Mouse (Mus musculus) MEL (cell line): ENCODE measurements around the gene Dph3. TPM values are rescaled to one million over a fixed set of nuclear protein-coding genes. Genes with fewer than 3 reads are reported as not detected.

Experiments used
- DNase-seq: peaks from one replicate; pipeline ENCODE4 v3.0.0; 2011; ENCODE audit warnings: low read depth, low spot score
- H3K27ac ChIP-seq: 2 replicates; pipeline ENCODE4 v1.5.1; 2012; ENCODE audit warnings: low read depth, mild to moderate bottlenecking, control low read depth, low read length, moderate library complexity; ENCODE audit not compliant: control insufficient read depth
- H3K27me3 ChIP-seq, 2 experiments: fragments of 150-350 bp in 1 of 2; sonication (generic) in 1 of 2; 2 replicates each; pipeline ENCODE4 v1.6.1; 2012; ENCODE audit warnings: low read length in 2 of 2, mild to moderate bottlenecking in 2 of 2, improper control_type of control experiment in 1 of 2, moderate library complexity in 1 of 2; ENCODE audit not compliant: insufficient read depth in 2 of 2, control insufficient read depth in 1 of 2
- H3K36me3 ChIP-seq, 2 experiments: 2 replicates each; pipeline ENCODE4 v1.6.1; 2012 to 2014; ENCODE audit warnings: low read length in 2 of 2, improper control_type of control experiment in 1 of 2, inconsistent platforms in 1 of 2, mild to moderate bottlenecking in 1 of 2; ENCODE audit not compliant: insufficient read depth in 2 of 2, control insufficient read depth in 1 of 2
- H3K4me1 ChIP-seq, 2 experiments: fragments of 150-350 bp in 1 of 2; sonication (generic) in 1 of 2; 2 replicates each; pipeline ENCODE4 v1.6.1; 2012; ENCODE audit warnings: low read length in 2 of 2, improper control_type of control experiment in 1 of 2, mild to moderate bottlenecking in 1 of 2; ENCODE audit not compliant: insufficient read depth in 2 of 2, control insufficient read depth in 1 of 2
- H3K4me3 ChIP-seq, 2 experiments: fragments of 150-350 bp in 1 of 2; sonication (generic) in 1 of 2; 2 replicates each; pipeline ENCODE4 v1.5.1; 2012; ENCODE audit warnings: low read depth in 2 of 2, low read length in 2 of 2, mild to moderate bottlenecking in 2 of 2, moderate library complexity in 2 of 2, control low read depth in 1 of 2, improper control_type of control experiment in 1 of 2; ENCODE audit not compliant: control insufficient read depth in 1 of 2, insufficient read depth in 1 of 2
- H3K79me2 ChIP-seq: 2 replicates; pipeline ENCODE4 v1.6.1; 2012; ENCODE audit warnings: mild to moderate bottlenecking, low read length, moderate library complexity; ENCODE audit not compliant: control insufficient read depth, poor library complexity, insufficient read depth
- H3K9ac ChIP-seq: 2 replicates; pipeline ENCODE4 v1.6.1; 2012; ENCODE audit warnings: low read depth, mild to moderate bottlenecking, control low read depth, low read length, moderate library complexity; ENCODE audit not compliant: control insufficient read depth, poor library complexity, severe bottlenecking
- H3K9me3 ChIP-seq: fragments of 150-350 bp; sonication (generic); replicated peaks from 2 replicates; pipeline ENCODE4 v1.6.1; 2012; ENCODE audit warnings: mild to moderate bottlenecking, low read length, improper control_type of control experiment, moderate library complexity; ENCODE audit not compliant: insufficient read depth
- CHD2 ChIP-seq: IDR thresholded peaks from 2 replicates; pipeline ENCODE4 v1.6.1; 2011; ENCODE audit warnings: low read length, improper control_type of control experiment
- CTCF ChIP-seq, 3 experiments: IDR thresholded peaks in 2 of 3; conservative IDR thresholded peaks in 1 of 3; 2 replicates each; pipeline ENCODE4 v1.5.1; 2011 to 2012; ENCODE audit warnings: low read length in 3 of 3, low read depth in 2 of 3, mild to moderate bottlenecking in 2 of 3, improper control_type of control experiment in 1 of 3, inconsistent platforms in 1 of 3, mixed read lengths in 1 of 3, moderate library complexity in 1 of 3; ENCODE audit not compliant: control insufficient read depth in 1 of 3, insufficient read depth in 1 of 3, poor library complexity in 1 of 3, severe bottlenecking in 1 of 3
- E2F4 ChIP-seq: IDR thresholded peaks from 2 replicates; pipeline ENCODE4 v1.6.1; 2011; ENCODE audit warnings: low read depth, low read length, improper control_type of control experiment, borderline replicate concordance
- ETS1 ChIP-seq: IDR thresholded peaks from 2 replicates; pipeline ENCODE4 v1.6.1; 2012; ENCODE audit warnings: low read depth, mild to moderate bottlenecking, inconsistent platforms, low read length, improper control_type of control experiment, moderate library complexity
- GABPA ChIP-seq: IDR thresholded peaks from 2 replicates; pipeline ENCODE4 v1.6.1; 2012; ENCODE audit warnings: low read depth, mild to moderate bottlenecking, inconsistent platforms, low read length, improper control_type of control experiment, moderate library complexity
- HCFC1 ChIP-seq: IDR thresholded peaks from 2 replicates; pipeline ENCODE4 v1.6.1; 2012; ENCODE audit warnings: low read depth, mild to moderate bottlenecking, inconsistent platforms, low read length, improper control_type of control experiment, moderate library complexity
- JUND ChIP-seq: IDR thresholded peaks from 2 replicates; pipeline ENCODE4 v1.6.1; 2011; ENCODE audit warnings: low read depth, mild to moderate bottlenecking, improper control_type of control experiment, low read length
- KAT2A ChIP-seq: conservative IDR thresholded peaks from 2 replicates; pipeline ENCODE4 v1.6.1; 2012; ENCODE audit warnings: low read depth, low read length, improper control_type of control experiment, inconsistent platforms
- MEF2A ChIP-seq: IDR thresholded peaks from 2 replicates; pipeline ENCODE4 v1.6.1; 2014; ENCODE audit warnings: low read depth, mild to moderate bottlenecking, inconsistent platforms, low read length, improper control_type of control experiment; ENCODE audit not compliant: poor library complexity, insufficient replicate concordance, severe bottlenecking; ENCODE audit errors: extremely low read depth
- MXI1 ChIP-seq: IDR thresholded peaks from 2 replicates; pipeline ENCODE4 v1.6.1; 2011; ENCODE audit warnings: mild to moderate bottlenecking, low read depth, low read length, improper control_type of control experiment
- MYB ChIP-seq: IDR thresholded peaks from 2 replicates; pipeline ENCODE4 v1.6.1; 2011; ENCODE audit warnings: mild to moderate bottlenecking, low read depth, low read length, improper control_type of control experiment
- NELFE ChIP-seq: IDR thresholded peaks from 2 replicates; pipeline ENCODE4 v1.6.1; 2011; ENCODE audit warnings: low read depth, low read length, improper control_type of control experiment
- POLR2A ChIP-seq, 2 experiments: IDR thresholded peaks; 2 replicates each; pipeline ENCODE4 v1.6.1; 2011 to 2012; ENCODE audit warnings: low read length in 2 of 2, mild to moderate bottlenecking in 2 of 2, control low read depth in 1 of 2, improper control_type of control experiment in 1 of 2, low read depth in 1 of 2, moderate library complexity in 1 of 2; ENCODE audit not compliant: control insufficient read depth in 1 of 2, insufficient read depth in 1 of 2, poor library complexity in 1 of 2
- POLR2AphosphoS2 ChIP-seq: IDR thresholded peaks from 2 replicates; pipeline ENCODE4 v1.6.1; 2011; ENCODE audit warnings: low read length, improper control_type of control experiment
- SIN3A ChIP-seq: IDR thresholded peaks from 2 replicates; pipeline ENCODE4 v1.6.1; 2012; ENCODE audit warnings: low read length, improper control_type of control experiment, inconsistent platforms
- TAL1 ChIP-seq: IDR thresholded peaks from 2 replicates; pipeline ENCODE4 v1.6.1; 2012; ENCODE audit warnings: mild to moderate bottlenecking, inconsistent platforms, low read length, moderate library complexity, mixed read lengths
- TBP ChIP-seq: IDR thresholded peaks from 2 replicates; pipeline ENCODE4 v1.8.0; 2011; ENCODE audit warnings: low read depth, low read length, improper control_type of control experiment
- UBTF ChIP-seq: IDR thresholded peaks from 2 replicates; pipeline ENCODE4 v1.6.1; 2012; ENCODE audit warnings: low read depth, mild to moderate bottlenecking, inconsistent platforms, low read length, improper control_type of control experiment, moderate library complexity, borderline replicate concordance; ENCODE audit not compliant: insufficient read depth
- USF2 ChIP-seq, 2 experiments: IDR thresholded peaks; 2 replicates each; pipeline ENCODE4 v1.6.1; 2011 to 2012; ENCODE audit warnings: improper control_type of control experiment in 2 of 2, low read length in 2 of 2, borderline replicate concordance in 1 of 2, inconsistent platforms in 1 of 2, low read depth in 1 of 2, mild to moderate bottlenecking in 1 of 2; ENCODE audit not compliant: insufficient read depth in 1 of 2
- ZKSCAN1 ChIP-seq: IDR thresholded peaks from 2 replicates; pipeline ENCODE4 v1.6.1; 2012; ENCODE audit warnings: low read depth, mild to moderate bottlenecking, inconsistent platforms, low read length, improper control_type of control experiment, moderate library complexity
- ZMIZ1 ChIP-seq: IDR thresholded peaks from 2 replicates; pipeline ENCODE4 v1.6.1; 2012; ENCODE audit warnings: low read depth, mild to moderate bottlenecking, inconsistent platforms, low read length, improper control_type of control experiment, moderate library complexity
- polyA plus RNA-seq, 2 experiments: library from polyadenylated mRNA; stranded (reverse) in 1 of 2; unstranded in 1 of 2; fragments of >175 nt in 1 of 2; fragments of >200 nt in 1 of 2; gene quantifications; 2 replicates each; pipeline versions ENCODE4 v1.2.1 to v1.2.4; 2012; ENCODE audit warnings: low replicate concordance in 2 of 2, low read depth in 1 of 2; ENCODE audit not compliant: insufficient read length in 2 of 2, insufficient read depth in 1 of 2, missing spikeins in 1 of 2
- total RNA-seq: library from RNA; depleted of rRNA; stranded (reverse); fragments of 300-350 nt; gene quantifications from 2 replicates; pipeline ENCODE4 v1.2.3, GENCODE M21; 2012

Dph3 gene
- total and polyA plus RNA-seq, 3 experiments: 103 to 116 (median 108) TPM

DNA sequence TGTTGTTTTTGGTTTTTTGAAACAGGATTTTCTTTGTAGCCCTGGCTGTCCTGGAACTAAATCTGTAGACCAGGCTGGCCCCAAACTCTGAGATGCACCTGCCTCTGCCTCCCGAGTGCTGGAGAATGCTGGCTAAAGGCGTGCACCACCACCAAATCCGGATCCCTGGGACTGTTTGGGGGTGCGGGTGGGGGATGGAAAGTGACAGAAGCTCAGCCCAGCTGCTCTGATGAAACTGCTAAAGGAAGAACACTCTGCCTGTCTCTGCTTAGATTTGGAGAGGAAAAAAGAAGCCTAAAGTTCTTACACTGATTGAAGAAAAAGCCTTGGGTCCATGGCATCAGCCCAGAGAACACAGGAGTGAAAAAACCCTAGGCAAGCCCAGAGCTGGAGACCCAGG is 18.0 kb upstream of the Dph3 start:
- H3K4me3 ChIP-seq: no peak overlapping the region

DNA sequence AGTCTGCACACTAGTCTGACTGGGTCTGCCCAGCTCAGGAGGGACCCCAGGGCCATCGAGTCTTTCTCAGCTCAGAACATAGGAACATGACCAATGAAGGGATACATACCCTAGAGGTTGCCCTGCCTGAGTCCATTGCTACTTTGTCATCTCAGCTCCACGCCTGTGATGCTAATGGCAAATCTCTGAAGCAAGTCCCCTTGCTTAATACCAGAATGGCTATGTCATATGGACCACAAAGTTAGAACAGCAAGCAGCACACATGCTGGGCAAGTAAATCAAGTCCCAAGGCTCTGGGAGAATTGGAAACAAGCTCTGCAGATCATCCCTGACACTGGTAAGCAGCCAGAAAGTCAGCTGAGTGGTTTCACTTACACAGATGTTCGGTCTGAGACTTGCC is 13.4 kb upstream of the Dph3 start:
- Histone ChIP-seq H3K9ac (no peak overlapping the region), H3K4me1 (no peaks in the 10 kb centered on the region), H3K4me3 (no peak overlapping the region), H3K27me3 (no peaks in the 10 kb centered on the region), H3K36me3 (peaks cover 0 to 40% of the 10 kb centered on the region in 2 experiments; a peak in 2 of 4 replicates), H3K79me2 (no peaks in the 10 kb centered on the region), H3K27ac (no peak overlapping the region), H3K9me3 (no peaks in the 10 kb centered on the region)
- TF ChIP-seq MXI1 (no peak), NELFE (no peak), UBTF (no peak), TAL1 (no peak), JUND (no peak), MYB (no peak)
- DNase-seq: no peak

More for the DNA sequence above, 18.0 kb upstream of the Dph3 start:
- no peak for DNase-seq
- Histone ChIP-seq H3K36me3 (peaks cover 5 to 17% of the 10 kb centered on the region in 2 experiments), H3K27me3 (no peaks in the 10 kb centered on the region), H3K9ac (no peak overlapping the region), H3K79me2 (no peaks in the 10 kb centered on the region), H3K4me1 (peaks cover 7% of the 10 kb centered on the region in 2 experiments), H3K9me3 (no peaks in the 10 kb centered on the region), H3K27ac (no peak overlapping the region)
- TF ChIP-seq USF2 (IDR thresholded peaks at IDR 0.05; ENCODE audit: borderline replicate concordance in 1 of 2, insufficient read depth in 1 of 2, low read depth in 1 of 2, low read length in 2 of 2): no peak
- no peak for TF ChIP-seq E2F4
- TF ChIP-seq NELFE: no peak
- TF ChIP-seq TBP: no peak
- TF ChIP-seq ZMIZ1: no peak
- no peak for TF ChIP-seq MEF2A
- TF ChIP-seq ZKSCAN1: no peak
- no peak for TF ChIP-seq CTCF (IDR thresholded peaks at IDR 0.05 in 2 of 3, conservative IDR thresholded peaks at IDR 0.05 in 1 of 3; ENCODE audit: control insufficient read depth in 1 of 3, insufficient read depth in 1 of 3, low read depth in 2 of 3, low read length in 3 of 3, poor library complexity in 1 of 3, severe bottlenecking in 1 of 3)
- no peak for TF ChIP-seq SIN3A
- TF ChIP-seq GABPA: no peak
- TF ChIP-seq KAT2A: no peak
- no peak for TF ChIP-seq CHD2
- TF ChIP-seq POLR2AphosphoS2: no peak
- TF ChIP-seq MXI1: no peak
- TF ChIP-seq ETS1: no peak
- no peak for TF ChIP-seq HCFC1
- TF ChIP-seq POLR2A (IDR thresholded peaks at IDR 0.05; ENCODE audit: control insufficient read depth in 1 of 2, insufficient read depth in 1 of 2, low read depth in 1 of 2, low read length in 2 of 2, poor library complexity in 1 of 2): no peak
